Mouse (Mus musculus): Measurements from ENCODE around the gene Cd93.

DNA sequence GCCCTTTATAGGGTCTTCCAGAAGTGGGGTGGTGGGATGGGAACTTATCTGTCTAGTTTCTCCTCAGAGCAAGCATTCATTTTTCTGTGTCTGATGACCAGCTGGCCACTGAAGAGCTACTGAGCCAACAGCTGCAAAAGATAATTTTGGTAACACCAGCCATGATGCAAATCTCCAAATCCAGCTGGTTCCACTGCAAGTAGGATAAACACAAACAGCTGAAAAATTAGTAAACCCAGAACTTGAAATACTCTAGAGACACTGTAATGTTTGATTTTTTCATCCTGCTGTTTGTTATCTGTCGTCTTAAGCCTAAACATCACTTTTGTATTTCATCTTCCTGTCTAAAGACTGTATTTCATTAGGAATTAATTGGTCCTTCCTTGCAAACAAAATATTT is 21.7 kb downstream of the Cd93 start:
- no peak for TF ChIP-seq HCFC1 (IDR thresholded peaks at IDR 0.05; ENCODE audit: borderline replicate concordance, insufficient read depth, low read length)
- no peak for TF ChIP-seq ZNF384 (IDR thresholded peaks at IDR 0.05; ENCODE audit: low read depth, low read length)
